ENCODE assay signal across 8 mouse cellular contexts in the genomic region with DNA sequence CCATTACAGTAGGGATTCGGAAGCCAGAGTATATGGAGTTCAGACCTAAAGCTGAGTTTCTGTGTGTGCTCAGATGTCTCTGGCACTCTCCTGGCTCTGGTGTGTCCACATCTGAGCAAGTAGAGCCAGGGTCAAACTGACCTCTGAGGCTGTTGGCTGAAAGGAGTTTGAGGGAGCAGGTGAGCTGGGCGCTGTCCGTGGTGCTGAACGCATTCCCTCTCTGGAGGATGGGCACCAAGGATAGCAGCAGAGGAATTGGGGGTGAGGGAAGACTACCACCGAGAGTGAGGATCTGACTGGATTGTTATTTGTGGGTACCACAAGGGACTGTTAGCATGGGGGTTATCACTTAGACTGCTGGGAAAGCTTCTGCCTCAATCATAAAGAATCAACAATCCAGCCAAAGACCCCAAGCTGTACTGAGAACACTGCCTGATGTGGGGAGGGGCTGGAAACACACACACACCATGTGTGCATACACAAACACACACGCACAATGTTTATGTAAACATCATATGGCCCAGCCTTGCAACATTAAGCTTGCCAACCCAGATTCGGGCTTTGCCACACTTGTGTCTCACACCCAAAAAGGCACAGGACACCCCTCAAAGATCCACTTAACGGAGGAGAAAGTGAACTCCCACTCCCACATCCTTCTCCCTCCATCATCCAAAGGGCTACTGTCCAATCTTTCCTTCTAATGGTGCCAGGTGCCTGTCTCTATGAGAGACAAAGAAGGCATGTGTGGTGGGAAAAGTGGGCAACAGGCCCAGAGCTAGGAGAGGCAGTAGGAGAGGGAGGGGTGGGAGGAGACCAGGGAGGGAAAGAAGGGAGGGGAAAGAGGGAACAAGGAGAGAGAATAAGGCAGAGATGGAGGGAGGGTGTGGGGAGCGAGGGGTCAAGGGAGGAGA. TPM values are rescaled to one million over a fixed set of nuclear protein-coding genes. Genes with fewer than 3 reads are reported as not detected.
DNase-seq lines count a peak whose midpoint lies in the region; ATAC-seq and TF ChIP-seq lines count a peak whose summit lies in the region.

No protein-coding gene starts in this region.

- H3K36me3 ChIP-seq in hindbrain, embryonic 10.5 days: no peaks in the 10 kb centered on the region
- H3K36me3 ChIP-seq in hindbrain, embryonic 12.5 days: no peaks in the 10 kb centered on the region
- no peaks in the 10 kb centered on the region for H3K36me3 ChIP-seq in ES-E14 (ENCODE audit: control insufficient read depth, insufficient read depth, low read length, poor library complexity, severe bottlenecking)

- peak; percentile 68 for DNase-seq in hindbrain, embryonic 10.5 days (ENCODE audit: low spot score)
- DNase-seq in ES-E14 (ENCODE audit: low read depth, low spot score) (peak; percentile 53), MN1 (ENCODE audit: low spot score) (no peak)
- peak; percentile 14 for DNase-seq in c-Kit-positive CD71-positive TER-119-positive erythroid progenitor cells, embryonic 14.5 days (ENCODE audit: low spot score)
- DNase-seq in heart, postnatal 4 days: peak; percentile 81
- peak; percentile 54 for DNase-seq in lung, adult 2 months
- peak; percentile 26 for DNase-seq in skeletal muscle tissue, adult 2 months (ENCODE audit: low read depth, low spot score)

- peaks cover 4% of the 10 kb centered on the region; the same call in 1 of the 2 replicates for H3K4me1 ChIP-seq in hindbrain, embryonic 10.5 days (replicated peaks)
- no peaks in the 10 kb centered on the region for H3K4me1 ChIP-seq in hindbrain, embryonic 12.5 days
- no peaks in the 10 kb centered on the region for H3K4me1 ChIP-seq in ES-E14 (ENCODE audit: control insufficient read depth in 2 of 2, insufficient read depth in 2 of 2, low read length in 2 of 2, poor library complexity in 1 of 2)
- no peaks in the 10 kb centered on the region for H3K4me1 ChIP-seq in lung, adult 2 months (ENCODE audit: control insufficient read depth, insufficient read depth, low read length)

- no peak for TF ChIP-seq POLR2A in lung, adult 2 months (IDR thresholded peaks at IDR 0.05; ENCODE audit: borderline replicate concordance, extremely low read depth, low read depth, low read length)

- no peak overlapping the region for H3K9ac ChIP-seq in hindbrain, embryonic 12.5 days
- H3K9ac ChIP-seq in ES-E14 (ENCODE audit: insufficient read depth, low read depth, low read length, poor library complexity, severe bottlenecking): no peak overlapping the region

- WGBS in hindbrain, embryonic 10.5 days: 47% methylated on average over 9 of the region's 9 CpGs
- 45% methylated on average over 9 of the region's 9 CpGs for WGBS in hindbrain, embryonic 12.5 days
- 41% methylated on average over 9 of the region's 9 CpGs for WGBS in lung, adult 2 months

- ATAC-seq in hindbrain, embryonic 12.5 days (ENCODE audit: low FRiP score): no peak

- H3K27ac ChIP-seq in hindbrain, embryonic 10.5 days: no peak overlapping the region
- no peak overlapping the region for H3K27ac ChIP-seq in hindbrain, embryonic 12.5 days
- H3K27ac ChIP-seq in ES-E14 (ENCODE audit: insufficient read depth, low read depth, low read length, poor library complexity, severe bottlenecking): no peak overlapping the region

- H3K9me3 ChIP-seq in hindbrain, embryonic 10.5 days: no peaks in the 10 kb centered on the region
- no peaks in the 10 kb centered on the region for H3K9me3 ChIP-seq in hindbrain, embryonic 12.5 days (replicated peaks)
- H3K9me3 ChIP-seq in ES-E14 (ENCODE audit: control insufficient read depth, insufficient read depth, low read depth, low read length): no peaks in the 10 kb centered on the region

- TF ChIP-seq CTCF in lung, adult 2 months (IDR thresholded peaks at IDR 0.05; ENCODE audit: insufficient read depth, low read length): no peak

- in situ Hi-C loops in ES-E14 (cut with MboI; ENCODE audit: low sequenced_read_pairs in 2 of 2, unreplicated experiment in 2 of 2): no loop called here

- no peaks in the 10 kb centered on the region for H3K27me3 ChIP-seq in hindbrain, embryonic 10.5 days (ENCODE audit: insufficient read depth, poor library complexity, severe bottlenecking)
- no peaks in the 10 kb centered on the region for H3K27me3 ChIP-seq in hindbrain, embryonic 12.5 days

- no peak overlapping the region for H3K4me3 ChIP-seq in hindbrain, embryonic 10.5 days
- H3K4me3 ChIP-seq in hindbrain, embryonic 12.5 days: no peak overlapping the region
- H3K4me3 ChIP-seq in ES-E14 (ENCODE audit: insufficient read depth in 1 of 2, low read depth in 1 of 2, low read length in 2 of 2, poor library complexity in 1 of 2, severe bottlenecking in 1 of 2): no peak overlapping the region
- no peak overlapping the region for H3K4me3 ChIP-seq in lung, adult 2 months (replicated peaks; ENCODE audit: extremely low read depth, low read depth, low read length)

- H3K4me2 ChIP-seq in hindbrain, embryonic 12.5 days (replicated peaks): no peak overlapping the region

TF ChIP-seq in ES-E14, 5 proteins besides CTCF, POLR2A, EP300 and RAD21:
- no peak for TF ChIP-seq ZC3H11A (IDR thresholded peaks at IDR 0.05; ENCODE audit: borderline replicate concordance, low read depth, low read length)
- no peak for TF ChIP-seq HCFC1 (IDR thresholded peaks at IDR 0.05; ENCODE audit: borderline replicate concordance, insufficient read depth, low read length)
- no peak for TF ChIP-seq CHD2 (IDR thresholded peaks at IDR 0.05; ENCODE audit: low read depth, low read length)
- TF ChIP-seq MAFK (IDR thresholded peaks at IDR 0.05; ENCODE audit: insufficient read depth, low read depth, low read length): no peak
- TF ChIP-seq ZNF384 (IDR thresholded peaks at IDR 0.05; ENCODE audit: low read depth, low read length): no peak

RNA-seq across cellular contexts. Expression of gene Lingo1, which starts 57.8 kb away (rescaled TPM):
- polyA plus RNA-seq in hindbrain, embryonic 10.5 days (2016; fragmentation: Nextera tagmentation; extraction: Ambion mirVana): 5.1 and 9.9 TPM in 2 replicates
- polyA plus RNA-seq in hindbrain, embryonic 12.5 days (2016; fragmentation: Nextera tagmentation; extraction: Ambion mirVana): 35.6 and 36.9 TPM in 2 replicates
- 1.3 and 2.1 TPM in 2 replicates for total RNA-seq in ES-E14 (2012; rRNA removed)
- total RNA-seq in heart, postnatal 4 days (2021): 1 to 10 TPM; 2.9 to 3.0 TPM
- polyA plus RNA-seq in lung, adult 2 months (2012; rRNA removed): 4.4 and 6.8 TPM in 2 replicates
